Comparison of ENCODE assay signal across 8 mouse cellular contexts in genomic region chr6:116673471-116674282, GRCm38 (mm10). TPM values are rescaled to one million over a fixed set of nuclear protein-coding genes. Genes with fewer than 3 reads are reported as not detected.
DNase-seq lines count a peak whose midpoint lies in the region; ATAC-seq and TF ChIP-seq lines count a peak whose summit lies in the region.

Gene Rassf4 (minus strand): TSS chr6:116673952.

- H3K27ac ChIP-seq in hindbrain, embryonic 12.5 days = peak within 1 kb of the TSS; percentile 89
- H3K27ac ChIP-seq in lung, postnatal 0 days (ENCODE audit: low read length) = peak within 1 kb of the TSS; percentile 66

- DNase-seq in MN1 (ENCODE audit: low spot score) = peak; percentile 85
- peak; percentile 79 to 81 for DNase-seq in cerebellum, postnatal 14 days
- DNase-seq in frontal cortex, postnatal 25 days (ENCODE audit: low spot score in 2 of 2) = peak; percentile 27 to 45
- DNase-seq in layer of hippocampus, postnatal 10 days (ENCODE audit: low spot score in 2 of 2) = peak; percentile 76 to 77
- DNase-seq in lung, postnatal 0 days (ENCODE audit: low spot score) = peak; percentile 80
- DNase-seq in ovary, adult 18-20 months (ENCODE audit: low spot score) = peak; percentile 80
- peak; percentile 65 for DNase-seq in thymus, postnatal 0 days (ENCODE audit: low spot score)

- WGBS in hindbrain, embryonic 12.5 days = under 1% methylated on average over 44 of the region's 44 CpGs
- WGBS in lung, postnatal 0 days = under 1% methylated on average over 43 of the region's 44 CpGs

- H3K9me3 ChIP-seq in hindbrain, embryonic 12.5 days (replicated peaks) = no peaks in the 10 kb centered on the region
- no peaks in the 10 kb centered on the region for H3K9me3 ChIP-seq in lung, postnatal 0 days (ENCODE audit: low read length)

- H3K4me1 ChIP-seq in hindbrain, embryonic 12.5 days = peaks cover 46% of the 10 kb centered on the region
- peaks cover 10% of the 10 kb centered on the region; the same call in 1 of the 2 replicates for H3K4me1 ChIP-seq in lung, postnatal 0 days (ENCODE audit: insufficient read depth, low read depth, low read length)

- H3K4me2 ChIP-seq in hindbrain, embryonic 12.5 days (replicated peaks) = peak within 1 kb of the TSS; percentile 93
- H3K4me2 ChIP-seq in lung, postnatal 0 days (replicated peaks; ENCODE audit: low read depth, low read length) = peak within 1 kb of the TSS; percentile 69

- TF ChIP-seq CTCF in lung, postnatal 0 days (IDR thresholded peaks at IDR 0.05) = no peak

- peak within 1 kb of the TSS; percentile 49 for H3K4me3 ChIP-seq in hindbrain, embryonic 12.5 days
- peak within 1 kb of the TSS; percentile 42 for H3K4me3 ChIP-seq in lung, postnatal 0 days (ENCODE audit: low read depth, low read length)

- peak; percentile 89 for ATAC-seq in hindbrain, embryonic 12.5 days (ENCODE audit: low FRiP score)
- peak; percentile 91 for ATAC-seq in lung, postnatal 0 days

- no peak for TF ChIP-seq EP300 in lung, postnatal 0 days (IDR thresholded peaks at IDR 0.05)

- peak within 1 kb of the TSS; percentile 64 for H3K9ac ChIP-seq in hindbrain, embryonic 12.5 days
- peak within 1 kb of the TSS; percentile 23; the same call in 1 of the 2 replicates for H3K9ac ChIP-seq in lung, postnatal 0 days (replicated peaks; ENCODE audit: low read depth)

- no peaks in the 10 kb centered on the region for H3K36me3 ChIP-seq in hindbrain, embryonic 12.5 days
- no peaks in the 10 kb centered on the region for H3K36me3 ChIP-seq in lung, postnatal 0 days (ENCODE audit: insufficient read depth, low read length)

- no peaks in the 10 kb centered on the region; the same call in 1 of the 2 replicates for H3K27me3 ChIP-seq in hindbrain, embryonic 12.5 days
- no peaks in the 10 kb centered on the region for H3K27me3 ChIP-seq in lung, postnatal 0 days (replicated peaks; ENCODE audit: insufficient read depth, low read length)

RNA-seq across cellular contexts. Expression of gene Rassf4, which starts in this region (rescaled TPM):
- 38.7 and 46.7 TPM in 2 replicates for polyA plus RNA-seq in hindbrain, embryonic 12.5 days (2016; fragmentation: Nextera tagmentation; extraction: Ambion mirVana)
- 1 to 10 TPM; 4.3 to 4.8 TPM for total RNA-seq in layer of hippocampus, postnatal 10 days (2021)
- polyA plus RNA-seq in lung, postnatal 0 days (2015; fragmentation: Nextera tagmentation; extraction: Ambion mirVana) = 9.3 and 10.0 TPM in 2 replicates
- 6.6 and 7.1 TPM in 2 replicates for polyA plus RNA-seq in thymus, postnatal 0 days (2015; fragmentation: Nextera tagmentation; extraction: Ambion mirVana)

Comparison
In these comparisons a context has a peak if more than half of its experiments do, and no peak if none do; other contexts are left out.
1. Peak in every context shown above with its lines: DNase-seq, ATAC-seq, H3K4me3 ChIP-seq and H3K27ac ChIP-seq.